Mouse (Mus musculus) brain, adult 10 weeks (tissue): Measurements from ENCODE around the gene Hsph1. TPM values are rescaled to one million over a fixed set of nuclear protein-coding genes. Genes with fewer than 3 reads are reported as not detected.

ENCODE experiments used
- polyA plus RNA-seq: library from polyadenylated mRNA; stranded (reverse); fragments of 350-450 nt; fragmentation: Illumina TruSeq; extraction: RNeasy Lipid Tissue Mini Kit (QIAGEN cat#74804); gene quantifications from one replicate; pipeline ENCODE4 v1.2.3, GENCODE M21; 2015; ENCODE audit warnings: low read depth, low replicate concordance

The Hsph1 gene
- polyA plus RNA-seq: 239 TPM

DNA sequence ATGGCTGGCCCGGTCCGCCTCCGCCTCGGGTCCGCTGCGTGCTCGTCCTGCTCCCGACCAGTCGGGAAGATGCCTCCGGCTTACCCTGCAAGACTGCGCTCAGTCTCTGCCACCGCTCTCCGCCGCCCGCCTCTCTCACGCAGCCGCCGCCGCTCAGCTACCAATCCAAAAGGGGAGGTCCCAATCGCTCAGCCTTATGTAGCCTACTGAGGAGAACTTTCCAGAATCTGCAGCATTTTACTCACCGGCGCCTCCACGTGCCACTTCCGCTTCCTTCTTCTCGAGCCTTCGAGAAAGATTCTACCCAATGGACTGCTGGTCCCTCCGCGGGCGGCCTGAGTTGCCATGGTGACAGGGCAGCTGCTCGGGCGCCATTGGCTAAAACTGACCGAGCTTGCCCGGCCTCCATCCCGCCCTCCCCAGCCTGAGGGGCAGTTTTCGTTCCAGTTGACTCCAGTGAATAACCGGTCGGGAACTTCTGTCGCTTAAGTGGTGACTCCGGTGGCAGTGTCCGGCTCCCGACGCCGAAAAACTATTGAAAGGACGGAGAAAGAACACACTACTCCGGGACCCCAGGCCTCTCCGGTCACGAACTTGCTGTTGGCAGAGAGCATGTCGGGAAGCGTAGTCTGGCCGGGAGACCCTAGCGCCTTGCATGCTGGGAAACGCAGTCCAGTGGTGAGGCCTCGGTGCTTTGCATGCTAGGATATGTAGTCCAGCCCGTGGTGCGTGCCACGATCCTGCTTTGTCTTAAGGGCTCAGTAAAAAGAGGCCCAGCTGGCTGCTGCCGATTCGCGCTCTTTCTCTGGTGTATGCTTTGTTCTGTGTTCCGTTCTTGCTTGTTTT lies at the start of gene Hsph1:
Hsph1 (minus strand) TSS at position 302 of the 846 bp plus-strand sequence.

GRCm38 (mm10) chr5:149678100-149678989 lies 42.2 kb upstream of the Hsph1 start, which contains the start of gene B3glct:
Gene B3glct (plus strand): TSS chr5:149678230.

Other genes with a start within 250 kb of the Hsph1 start
- 28.4 TPM for gene Medag, start 224.6 kb downstream of the Hsph1 start, polyA plus RNA-seq
- 0.42 TPM for gene Tex26, start 196.7 kb downstream of the Hsph1 start, polyA plus RNA-seq
- gene Wdr95, start 107.7 kb downstream of the Hsph1 start, polyA plus RNA-seq: 0.34 TPM
- 12.3 TPM for gene B3glct, start 41.9 kb upstream of the Hsph1 start, polyA plus RNA-seq